Mouse (Mus musculus): Measurements from ENCODE around the gene Slc2a5.

The Slc2a5 gene

DNA sequence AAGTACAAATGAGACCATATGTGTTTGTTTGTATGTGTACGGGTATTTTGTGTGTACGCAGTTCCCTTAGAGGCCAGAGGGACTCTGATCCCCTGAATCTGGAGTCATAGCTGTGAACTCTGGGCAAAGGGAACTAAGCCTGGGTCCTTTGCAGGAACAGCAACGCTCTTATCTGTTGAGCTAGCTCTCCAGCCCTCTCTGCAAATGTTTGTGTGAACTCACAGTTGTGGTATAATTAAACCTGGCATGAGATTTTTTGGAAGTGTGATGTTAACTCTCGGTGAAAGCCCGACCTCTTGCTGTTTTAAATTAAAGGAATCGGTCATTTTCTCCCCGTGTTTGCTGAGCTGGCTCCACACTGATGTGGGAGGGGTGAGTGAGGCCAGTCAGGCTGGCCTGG, 13.4 kb upstream of the Slc2a5 start:
- DNase-seq, result no peak

DNA sequence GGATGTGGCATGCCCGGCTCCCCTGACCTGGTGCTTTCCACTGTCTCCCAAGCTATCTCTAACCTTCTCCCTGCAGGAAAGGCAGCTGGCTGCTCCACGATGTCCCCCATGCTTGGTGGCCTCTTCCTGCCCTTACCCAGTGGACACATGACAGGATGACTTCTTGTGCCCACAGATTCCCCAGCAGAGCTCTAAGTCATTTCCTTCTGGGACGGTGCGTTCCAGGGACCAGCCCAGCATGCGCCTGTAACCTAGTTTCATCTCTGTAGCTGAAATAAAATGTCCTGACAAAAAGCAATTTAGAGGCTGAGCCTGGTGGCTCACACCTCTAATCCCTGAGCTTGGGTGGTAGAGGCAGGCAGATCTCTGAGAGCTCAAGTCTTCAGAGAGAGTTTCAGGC, 12.4 kb upstream of the Slc2a5 start:
- no peak for DNase-seq

DNA sequence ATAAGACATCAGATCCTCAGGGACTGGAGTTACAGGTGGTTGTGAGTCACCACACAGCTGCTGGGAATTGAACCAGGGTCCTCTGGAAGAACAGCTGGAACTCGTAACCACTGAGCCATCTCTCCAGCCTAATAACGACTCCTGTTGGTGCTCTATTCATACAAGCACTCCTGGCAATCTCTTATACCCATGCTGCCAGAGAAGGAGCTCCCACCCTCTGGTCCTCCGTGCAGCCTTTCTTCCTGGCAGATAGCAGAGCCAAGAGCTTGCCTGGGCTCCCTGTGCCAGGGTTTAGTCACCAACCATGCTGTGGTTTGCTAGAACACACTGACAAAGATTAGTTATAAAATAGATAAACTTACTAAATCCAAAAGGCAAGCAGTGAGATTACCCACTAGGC, 9.4 kb upstream of the Slc2a5 start:
- no peak for DNase-seq

DNA sequence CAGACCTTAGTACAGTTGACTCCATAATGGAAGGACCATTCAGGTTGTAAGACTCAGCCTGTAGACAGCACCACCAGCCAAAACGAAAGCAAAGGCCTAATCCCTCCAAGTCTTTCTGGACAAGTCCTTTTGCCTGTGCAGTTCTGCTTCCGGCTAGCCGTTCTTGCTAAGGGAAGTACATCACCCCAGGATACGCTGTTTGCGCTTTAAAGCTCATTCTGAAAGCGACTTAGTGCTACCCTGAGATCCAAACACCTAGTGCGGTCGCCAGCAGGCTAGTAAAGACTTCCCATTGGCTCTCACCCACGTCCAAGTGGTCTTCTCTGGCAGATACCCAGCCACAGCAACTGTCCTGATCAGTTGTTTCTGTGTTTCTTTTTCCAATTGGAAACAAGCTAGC, 8.7 kb upstream of the Slc2a5 start:
- no peak for DNase-seq

DNA sequence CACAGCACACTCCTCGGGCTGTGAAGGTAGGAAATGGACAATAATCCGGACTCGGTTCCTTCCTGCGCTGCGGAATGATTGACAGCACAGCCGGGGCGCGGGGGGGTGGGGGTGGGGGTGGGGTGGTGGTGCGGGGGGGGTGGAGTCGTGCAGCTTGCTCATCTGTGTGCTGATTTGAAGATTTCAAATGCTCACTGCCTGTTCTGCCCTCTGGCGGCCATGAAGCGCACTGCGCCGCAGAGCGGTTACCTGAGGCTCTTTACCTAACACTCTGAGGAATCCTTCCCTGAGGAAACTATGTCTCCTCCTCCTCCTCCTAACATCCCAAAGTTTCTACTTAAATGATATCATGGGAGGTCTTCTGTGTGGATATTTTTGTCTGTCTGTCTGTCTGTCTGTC, 6.2 kb upstream of the Slc2a5 start:
- DNase-seq, result peak; percentile 77

DNA sequence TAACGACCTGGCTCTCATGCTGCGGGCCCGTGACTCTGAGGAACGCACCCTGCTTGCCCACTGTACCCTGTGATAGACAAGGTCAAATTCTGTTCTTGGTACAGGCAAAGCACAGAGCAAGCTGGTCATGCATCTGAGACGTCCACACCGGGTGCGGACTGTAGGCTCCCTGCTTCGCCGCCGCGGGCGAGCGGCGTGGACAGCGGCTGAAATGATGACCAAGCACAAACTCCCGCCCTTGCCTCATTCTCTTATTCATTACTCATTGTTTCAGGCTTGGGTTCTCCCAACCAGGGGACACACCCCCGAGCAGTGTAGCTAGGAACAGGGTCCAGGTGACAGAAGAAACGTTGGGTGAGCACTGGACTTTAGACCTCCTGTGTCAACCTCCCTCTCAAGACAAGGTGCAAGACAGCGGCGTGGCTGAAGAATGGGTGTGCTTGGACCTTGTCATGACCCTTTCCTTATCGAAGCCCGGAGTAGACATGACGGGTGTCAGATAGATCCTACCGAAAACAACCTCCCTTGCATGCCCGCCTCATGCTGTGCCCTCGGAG, 4.5 kb upstream of the Slc2a5 start:
- DNase-seq, result no peak

DNA sequence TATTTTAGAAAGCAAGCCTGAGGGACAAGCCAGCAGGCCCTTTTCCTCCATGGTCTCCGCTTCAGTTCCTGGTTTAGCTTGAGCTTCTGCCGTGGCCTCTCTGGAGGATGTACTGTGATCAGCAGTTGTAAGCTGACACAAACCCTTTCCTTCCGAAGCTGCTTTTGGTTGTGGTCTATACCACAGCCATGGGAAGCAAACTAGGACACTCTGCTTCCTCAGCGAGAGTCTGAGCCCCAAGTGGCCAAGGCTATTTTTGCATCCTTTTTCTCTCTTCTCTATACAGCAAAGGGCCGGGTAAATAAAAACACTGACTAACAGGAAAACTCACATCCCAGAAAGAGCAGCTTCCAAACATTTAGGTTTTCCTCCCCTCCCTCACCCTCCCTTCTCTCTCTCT, 1.8 kb upstream of the Slc2a5 start:
- DNase-seq, result peak; percentile 30

DNA sequence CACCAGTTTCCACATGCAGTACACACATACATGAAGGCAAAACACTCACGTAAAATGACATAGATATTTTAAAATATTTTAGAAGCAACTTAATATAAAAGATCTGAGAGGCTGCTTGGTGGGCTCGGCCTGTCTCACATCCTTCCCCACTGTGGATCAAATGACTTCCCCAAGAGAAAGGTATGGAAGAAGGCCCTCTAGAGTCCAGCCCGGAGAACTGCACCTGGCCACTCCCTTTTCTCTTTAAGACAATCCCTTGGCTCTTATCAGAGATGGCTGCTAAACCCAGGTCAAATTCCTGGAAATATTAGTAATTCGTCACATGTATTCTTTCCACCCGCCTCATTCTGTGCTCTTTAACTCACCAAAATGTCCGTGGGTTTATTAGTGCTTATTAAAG, 920 bp upstream of the Slc2a5 start:
- no peak for DNase-seq

DNA sequence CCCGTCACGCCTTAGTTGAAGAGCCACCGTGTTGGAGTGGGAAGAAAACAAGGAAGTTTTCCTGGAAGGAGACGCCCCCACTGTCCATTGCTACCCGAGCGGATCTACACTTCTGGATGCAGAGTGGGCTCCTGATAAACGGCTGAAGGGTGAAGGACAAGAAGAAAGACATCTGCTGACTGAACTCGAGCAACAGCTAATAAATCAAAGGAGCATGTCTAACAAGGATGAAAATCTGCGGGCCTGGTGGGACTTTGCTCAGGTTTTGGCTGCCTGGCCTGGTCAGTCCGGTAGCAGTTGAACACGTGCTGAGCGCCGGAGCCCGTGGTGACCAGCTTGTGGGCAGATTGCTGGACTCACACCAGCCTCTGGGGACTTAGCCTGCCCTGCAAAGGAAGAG, 557 bp downstream of the Slc2a5 start:
- no peak for DNase-seq

DNA sequence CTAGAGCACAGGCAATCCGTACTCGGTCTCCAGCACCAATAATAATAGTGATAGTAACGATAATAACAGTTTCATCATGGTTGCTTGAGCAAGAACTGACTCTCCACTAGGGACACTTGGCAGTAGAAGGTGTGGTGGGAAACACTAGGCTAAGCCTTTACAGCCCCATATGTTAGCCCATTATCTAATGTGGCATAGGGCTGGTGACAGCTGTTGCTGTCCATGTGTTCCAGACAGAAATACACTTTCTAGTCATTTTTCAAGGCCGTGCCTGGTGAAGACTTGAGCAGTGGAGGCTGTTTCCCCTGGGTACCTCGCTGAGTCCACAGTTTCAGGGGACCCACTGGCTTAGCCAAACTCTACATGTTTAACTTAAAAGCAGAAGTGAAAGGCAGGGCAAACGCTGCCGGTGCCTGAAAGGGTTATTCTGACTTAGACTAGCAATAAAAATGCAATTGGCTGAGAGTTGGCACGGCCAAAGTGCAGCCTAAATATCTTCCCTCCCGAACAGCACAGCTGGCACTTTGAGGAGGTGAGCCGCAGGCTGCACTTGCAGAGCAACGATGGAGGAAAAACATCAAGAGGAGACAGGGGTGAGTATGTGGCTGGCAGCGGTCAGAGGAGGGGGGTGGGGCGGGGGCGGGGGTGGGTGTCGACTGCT, 1.2 kb downstream of the Slc2a5 start:
- peak; percentile 23 for DNase-seq

DNA sequence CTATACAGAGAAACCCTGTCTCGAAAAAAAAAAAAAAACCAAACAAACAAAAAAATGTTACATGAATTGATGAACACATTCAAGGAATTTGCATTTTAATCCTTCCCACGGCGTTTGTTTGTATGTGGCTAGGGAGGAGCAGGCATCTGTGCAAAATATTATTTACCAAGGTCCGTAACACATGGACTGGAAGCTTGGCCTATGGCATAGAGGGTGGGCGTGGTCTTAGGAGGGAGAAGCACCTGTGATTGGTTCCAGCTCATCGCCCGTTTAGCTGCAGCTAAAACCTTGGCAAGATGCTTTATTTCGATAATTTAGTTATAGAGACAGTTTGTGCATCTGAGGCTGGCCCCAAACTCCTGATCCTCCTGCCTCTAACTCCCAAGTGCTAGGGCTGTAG, 2.3 kb downstream of the Slc2a5 start:
- DNase-seq, result no peak

DNA sequence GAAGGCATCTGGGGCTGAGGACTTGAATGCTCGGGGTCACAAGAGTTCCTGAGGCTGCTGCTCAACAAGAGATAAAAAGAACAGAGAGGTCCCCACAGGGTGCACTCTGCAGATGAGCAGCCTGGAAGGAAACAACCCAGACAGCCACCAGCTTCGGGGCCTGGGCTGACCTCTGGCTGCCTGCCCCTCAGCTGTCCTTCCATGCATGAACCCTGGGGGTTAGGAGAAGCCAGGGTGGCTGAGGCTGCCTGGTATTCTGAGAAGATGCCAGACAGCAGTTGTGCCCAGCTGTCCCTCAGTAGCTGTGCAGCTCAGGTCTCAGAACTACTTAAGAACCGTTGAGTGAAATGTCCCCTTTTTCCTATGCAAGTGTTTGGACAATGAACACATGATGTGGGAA, 3.4 kb downstream of the Slc2a5 start:
- DNase-seq, result no peak

DNA sequence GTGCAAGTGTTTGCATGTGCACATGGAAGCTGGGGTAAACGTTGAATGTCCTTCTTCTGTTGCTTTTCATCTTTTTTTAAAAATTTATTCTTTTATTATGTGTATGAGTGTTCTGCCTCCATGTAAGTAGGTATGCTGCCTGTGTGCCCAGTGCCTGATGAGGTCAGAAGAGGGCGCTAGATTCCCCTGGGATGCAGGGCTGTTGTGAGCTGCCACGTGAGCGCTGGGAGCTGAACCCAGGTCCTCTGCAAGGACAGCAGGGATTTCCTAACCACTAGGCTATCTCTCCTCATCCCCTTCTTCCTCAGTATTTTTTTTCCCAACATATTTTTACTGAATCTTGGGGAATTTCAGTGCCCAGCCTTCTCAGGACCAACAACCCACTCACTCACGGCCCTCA, 7.3 kb downstream of the Slc2a5 start:
- no peak for DNase-seq

DNA sequence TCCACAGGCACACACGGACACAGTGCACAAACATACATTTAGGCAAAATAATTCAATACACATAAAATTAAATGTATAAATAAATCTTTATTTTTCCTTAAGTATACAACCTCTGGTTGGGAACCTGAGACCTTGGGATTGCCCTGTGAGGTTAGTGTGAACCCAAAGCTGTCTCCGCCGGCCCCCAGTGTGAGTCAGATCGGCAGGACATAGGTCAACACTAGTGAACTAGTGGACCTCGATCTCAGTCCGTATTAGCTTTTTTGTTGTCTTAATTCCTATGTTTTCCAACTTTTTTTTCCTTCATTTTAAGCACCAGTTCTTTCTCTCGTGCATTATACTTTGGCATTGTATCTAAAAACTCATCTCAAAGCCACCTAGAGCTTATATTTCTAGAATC, 8.8 kb downstream of the Slc2a5 start:
- DNase-seq, result no peak

DNA sequence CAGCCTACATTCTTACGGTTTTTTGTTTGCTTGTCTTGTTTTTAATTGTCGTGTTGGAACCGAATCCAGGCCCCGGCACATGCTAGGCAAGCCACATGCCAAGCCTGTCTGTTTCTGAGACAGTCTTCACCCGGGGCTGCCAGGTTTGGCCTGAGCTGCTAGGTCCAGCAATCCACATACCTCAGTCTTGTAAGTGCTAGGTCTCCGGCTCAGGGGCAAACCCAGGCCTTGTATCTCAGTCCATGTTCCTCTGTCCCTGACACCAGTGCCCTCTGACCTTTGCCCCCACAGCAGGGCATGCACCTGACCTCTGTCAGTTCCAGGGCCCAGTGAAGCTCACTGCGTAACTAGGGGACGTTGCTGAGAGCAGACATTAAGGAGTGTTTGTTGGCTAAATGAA, 9.5 kb downstream of the Slc2a5 start:
- no peak for DNase-seq

DNA sequence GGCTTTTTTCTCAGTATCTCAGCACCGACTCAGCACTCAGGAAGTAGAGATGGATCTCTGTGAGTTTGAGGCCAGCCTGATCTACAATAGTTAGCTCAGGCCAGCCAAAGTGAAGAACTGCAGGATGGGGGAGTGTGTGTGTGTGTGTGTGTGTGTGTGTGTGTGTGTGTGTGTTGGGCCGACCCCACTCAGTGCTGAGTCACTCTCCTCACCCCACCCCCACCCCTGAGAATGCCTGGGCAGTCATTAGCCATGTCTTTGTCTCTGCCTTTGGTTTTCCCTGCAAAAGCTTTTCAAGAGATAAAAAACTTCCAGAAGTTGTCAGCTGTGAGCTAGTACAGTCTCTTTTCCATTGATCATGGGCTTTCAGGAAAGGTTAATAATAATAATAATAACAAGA, 11.6 kb downstream of the Slc2a5 start:
- DNase-seq, result no peak

DNA sequence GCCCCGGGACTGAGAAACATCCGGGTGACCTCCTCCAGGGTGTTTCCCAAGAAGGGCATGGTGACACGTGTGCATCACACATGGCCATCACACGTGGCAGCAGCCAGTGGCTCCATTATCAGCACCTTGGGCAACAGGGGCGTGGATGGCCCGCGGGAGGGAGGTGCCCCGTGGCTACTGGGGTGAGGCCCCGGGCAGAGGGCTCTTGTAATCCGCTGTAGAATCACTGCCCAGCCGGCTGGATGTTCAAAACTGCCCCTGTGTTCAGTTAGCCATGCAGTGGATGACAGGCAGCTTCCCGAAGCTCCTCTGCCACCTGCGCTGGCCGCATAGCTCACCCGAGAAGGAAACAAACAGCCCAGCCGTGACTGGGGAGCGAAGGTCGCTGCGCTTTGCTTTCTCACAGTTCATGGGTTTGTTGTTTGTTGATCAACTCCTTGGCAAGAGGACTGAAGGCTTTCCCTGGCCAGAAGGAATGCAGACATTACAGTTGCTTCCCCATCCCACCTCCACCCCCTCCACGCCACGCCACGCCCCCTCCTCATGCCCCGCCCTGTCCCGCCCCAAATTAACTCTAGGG, 13.7 kb downstream of the Slc2a5 start:
- no peak for DNase-seq

DNA sequence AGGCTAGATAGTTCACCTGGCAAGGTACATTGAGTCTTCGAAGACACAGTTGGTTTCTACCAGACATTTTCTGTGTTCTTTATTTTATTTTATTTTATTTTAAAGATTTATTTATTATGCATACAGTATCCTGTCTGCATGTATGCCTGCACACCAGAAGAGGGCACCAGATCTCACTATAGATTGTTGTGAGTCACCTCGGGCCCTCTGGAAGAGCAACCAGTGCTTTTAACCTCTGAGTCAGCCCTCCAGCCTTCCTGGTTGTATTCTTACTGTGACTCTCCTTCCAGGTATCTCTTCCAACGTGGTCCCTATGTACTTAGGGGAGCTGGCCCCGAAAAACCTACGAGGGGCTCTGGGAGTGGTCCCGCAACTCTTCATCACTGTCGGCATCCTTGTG, 16.2 kb downstream of the Slc2a5 start:
- no peak for DNase-seq

DNA sequence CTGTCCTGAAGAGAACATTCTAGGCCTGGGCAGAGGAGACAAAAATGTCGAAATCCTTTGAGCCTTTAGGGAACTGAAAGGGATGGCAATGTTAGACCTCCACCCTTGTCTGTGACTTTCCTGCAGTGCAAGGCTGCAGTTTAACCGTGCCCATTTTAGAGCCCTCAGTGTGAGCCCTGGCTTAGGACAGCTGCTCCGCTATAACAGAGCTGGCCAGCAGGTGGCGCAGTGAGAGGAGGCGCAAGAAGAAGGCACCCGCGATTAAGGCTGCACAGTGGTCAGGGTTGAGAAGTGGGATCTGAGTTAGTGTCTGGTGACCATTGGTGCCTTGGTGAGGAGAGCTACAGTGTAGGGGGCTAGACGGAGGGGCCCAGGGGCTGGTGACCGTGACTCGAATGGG, 17.6 kb downstream of the Slc2a5 start:
- DNase-seq, result peak; percentile 70

DNA sequence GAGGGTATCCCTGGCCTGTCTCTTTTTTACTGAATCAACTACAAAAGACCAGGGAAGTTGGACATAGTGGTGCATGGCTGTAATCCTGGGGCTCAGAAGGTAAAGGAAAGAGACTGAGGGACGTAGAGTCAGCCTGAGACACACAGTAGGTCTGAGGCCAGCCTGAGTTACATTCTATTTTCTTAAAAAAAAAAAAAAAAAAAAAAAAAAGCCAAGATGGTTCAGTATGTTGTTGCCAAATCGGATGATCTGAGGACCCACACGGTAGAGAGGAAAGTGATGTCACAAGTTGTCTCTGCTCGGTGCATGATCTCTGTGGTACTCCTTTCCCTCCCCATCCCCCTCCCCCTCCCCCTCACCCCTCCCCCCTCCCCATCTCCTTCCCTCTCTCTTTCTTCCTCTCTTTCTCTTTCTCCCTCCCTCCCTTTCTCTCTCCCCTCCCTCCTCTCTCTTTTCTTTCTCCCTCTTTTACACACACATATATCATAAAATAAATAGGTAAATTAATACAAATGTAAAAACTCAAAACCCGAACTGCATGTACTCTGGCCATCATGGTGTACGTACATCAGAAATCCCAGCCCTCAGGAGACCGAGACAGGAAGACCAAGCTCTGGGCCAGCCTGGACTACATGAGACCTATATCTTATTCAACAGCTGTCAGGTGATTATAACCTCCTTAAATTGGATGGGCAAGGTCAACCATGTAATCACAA, 18.4 kb downstream of the Slc2a5 start:
- DNase-seq, result no peak

DNA sequence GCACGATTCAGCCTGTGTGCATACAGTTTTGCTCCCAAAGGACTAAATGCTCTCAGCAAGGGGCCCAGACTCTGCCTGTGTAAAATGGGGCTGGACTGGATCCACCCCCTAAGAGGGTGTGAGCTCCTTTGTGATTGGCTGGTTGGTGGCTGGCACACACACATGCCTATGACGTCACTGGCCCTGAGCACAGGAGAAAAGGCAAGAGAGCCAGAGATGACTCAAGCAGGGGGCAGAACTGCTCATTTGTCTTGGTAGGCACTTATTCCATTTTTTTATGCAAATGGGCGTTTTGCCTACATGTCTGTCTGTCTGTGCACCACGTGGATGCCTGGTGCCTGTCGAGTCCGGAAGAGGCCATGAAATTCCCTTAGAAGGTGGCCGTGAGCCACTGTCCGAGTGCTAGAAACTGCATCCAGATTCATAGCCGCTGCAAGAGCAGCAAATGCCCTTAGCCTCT, 19.0 kb downstream of the Slc2a5 start:
- peak; percentile 48 for DNase-seq

DNA sequence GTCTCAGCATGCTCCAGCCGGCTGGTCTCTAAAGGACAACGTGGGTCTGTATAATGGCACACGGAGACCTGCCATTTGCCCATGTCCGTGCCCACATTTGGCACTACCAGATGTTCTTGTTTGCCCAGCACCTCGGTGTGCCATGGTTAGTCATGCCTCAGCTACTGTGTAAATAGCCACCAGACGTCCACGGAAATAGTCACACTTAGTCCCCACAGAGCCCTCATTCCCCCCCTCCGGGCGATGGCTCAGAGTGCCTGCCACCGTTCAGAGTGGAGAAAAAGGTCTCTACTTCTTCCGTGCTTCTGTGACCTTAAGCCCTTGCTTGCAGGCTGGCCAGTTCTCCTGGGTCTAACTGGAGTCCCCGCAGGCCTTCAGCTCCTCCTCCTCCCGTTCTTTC, 20.0 kb downstream of the Slc2a5 start:
- DNase-seq, result no peak

DNA sequence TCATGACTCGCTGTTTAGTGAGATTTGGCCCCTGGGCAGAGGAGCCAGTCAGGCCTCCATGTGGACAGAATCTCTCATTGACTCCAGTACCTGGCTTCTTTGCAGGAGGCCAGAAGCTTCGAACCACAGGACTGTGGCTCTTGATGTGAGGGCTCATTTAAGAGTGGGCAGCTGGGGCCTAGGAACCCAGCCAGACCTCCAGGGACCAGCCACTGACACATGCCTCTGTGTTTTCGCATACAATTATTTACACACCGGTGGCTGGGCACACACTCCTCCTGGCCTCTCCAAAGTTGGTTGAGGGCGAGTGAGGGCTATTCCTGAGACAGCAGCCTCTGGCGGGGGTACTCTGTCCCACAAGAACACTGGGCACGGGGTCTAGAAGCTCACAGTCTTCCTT, 21.3 kb downstream of the Slc2a5 start:
- no peak for DNase-seq

DNA sequence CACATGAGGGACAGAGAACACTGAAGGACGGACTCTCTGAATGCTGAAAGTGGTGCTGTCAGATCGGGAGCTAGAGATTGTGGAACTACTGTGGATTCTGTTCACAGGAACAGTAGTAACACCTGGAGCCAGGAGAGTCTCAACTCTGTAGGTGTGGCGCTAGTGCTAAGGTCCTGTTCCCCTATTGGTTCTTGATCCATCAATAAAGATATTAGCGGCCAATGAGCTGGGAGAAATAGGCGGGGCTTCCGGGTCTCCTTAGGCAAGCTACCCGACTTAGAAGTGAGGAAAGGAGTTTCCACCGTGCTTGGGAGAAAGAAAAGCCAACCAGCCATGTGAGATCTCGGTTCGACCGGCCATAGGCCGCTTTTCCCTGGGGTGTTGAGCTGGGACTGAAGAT, 25.2 kb downstream of the Slc2a5 start:
- DNase-seq, result no peak
